Mouse (Mus musculus) liver, adult 2 months (tissue): ENCODE data around the gene Fam193a.

Experiments used
- CTCF ChIP-seq: fragments of 200-500 bp; IDR thresholded peaks from 2 replicates; pipeline ENCODE4 v1.5.1; 2011; ENCODE audit warnings: low read depth, low read length, control low read depth
- POLR2A ChIP-seq: fragments of 200-500 bp; IDR thresholded peaks from 2 replicates; pipeline ENCODE4 v1.6.1; 2011; ENCODE audit warnings: low read length, control low read depth; ENCODE audit not compliant: insufficient read depth; ENCODE audit errors: extremely low read depth

DNA sequence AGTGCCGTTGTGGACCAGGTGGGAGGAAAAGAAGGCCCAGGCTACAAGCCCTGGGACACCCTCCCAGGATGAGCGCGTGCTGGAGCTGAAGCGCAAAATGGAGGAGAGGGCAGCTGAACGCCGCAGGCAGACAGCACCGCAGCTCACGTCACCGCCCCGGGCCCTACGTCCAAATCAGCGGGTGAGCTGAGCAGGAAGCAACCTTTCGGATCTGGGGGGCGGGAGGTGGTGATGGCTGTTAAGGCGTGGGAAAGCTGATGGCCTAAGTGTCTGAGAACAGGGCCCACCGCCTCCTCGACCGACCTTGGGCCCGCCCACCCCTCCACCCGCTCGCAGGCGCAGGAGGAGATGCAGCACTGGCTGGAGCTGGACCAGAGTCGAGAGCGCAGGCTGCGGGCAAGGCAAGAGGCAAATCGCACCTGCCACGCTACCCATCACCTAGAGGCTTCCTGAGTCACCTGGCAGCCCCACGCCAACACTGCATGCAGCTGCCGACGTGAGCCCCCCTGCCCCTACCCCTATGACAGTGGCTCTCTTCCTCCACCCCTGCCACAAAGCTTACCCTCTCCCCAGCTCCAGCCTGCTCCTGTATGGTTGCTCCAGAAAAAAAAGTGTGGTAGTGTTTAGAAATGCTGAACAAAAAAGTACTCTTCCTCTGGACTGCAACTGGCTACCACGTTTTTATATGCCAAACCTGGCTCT lies 42.7 kb upstream of the Fam193a start:
- TF ChIP-seq CTCF, result no peak
- no peak for TF ChIP-seq POLR2A
